ENCODE assay signal across 21 mouse cellular contexts in the genomic region with DNA sequence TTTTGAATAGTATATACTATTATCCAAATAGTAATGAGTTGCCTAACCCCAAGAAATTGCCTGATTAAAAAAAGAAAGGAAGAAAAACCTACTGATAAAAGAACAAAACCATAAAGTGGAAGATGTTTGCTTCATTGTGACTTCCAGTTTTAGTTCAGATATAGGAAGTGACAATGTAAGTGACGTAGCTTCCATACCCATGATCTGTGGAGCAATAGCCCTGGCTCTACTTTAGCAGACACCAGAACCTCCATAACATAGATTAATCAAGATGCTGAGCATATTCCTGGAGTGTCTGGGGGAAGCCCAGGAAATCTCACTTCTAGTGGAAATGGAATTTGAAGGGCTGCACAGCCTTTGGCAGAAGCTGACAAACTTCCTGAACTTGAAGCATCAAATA.
DNase-seq lines count a peak whose midpoint lies in the region; ATAC-seq lines count a peak whose summit lies in the region.
"Had no signal": no experiment of that assay in that cellular context is flagged by ENCODE, and none has a peak within 500 bp of the region (broad histone marks: within the 10 kb centered on the region; RNA-seq: fewer than 3 reads in every experiment).

No protein-coding gene starts in this region.

- peak; percentile 39; the same call in 1 of the 2 replicates for ATAC-seq in common myeloid progenitor, adult 5-6 weeks (replicated peaks; ENCODE audit: low read depth, poor library complexity, severe bottlenecking)
- ATAC-seq in megakaryocyte, adult 5-6 weeks (ENCODE audit: poor library complexity, severe bottlenecking) = peak; percentile 56
- ATAC-seq: activated CD4-positive, CD25-positive, alpha-beta regulatory T cell, adult 4 months; CD4-positive, CD25-positive, alpha-beta regulatory T cell, adult 4 months; forebrain, embryonic 13.5 days; forebrain, embryonic 15.5 days; forebrain, postnatal 0 days; Patski had no signal

- DNase-seq in frontal cortex, adult 2 months (ENCODE audit: extremely low spot score in 1 of 2, low spot score in 1 of 2) = no peak
- no peak for DNase-seq in spleen, adult 12 weeks (ENCODE audit: low spot score)
- no peak for DNase-seq in left cerebral cortex, postnatal 10 days (ENCODE audit: extremely low spot score in 1 of 2, low spot score in 2 of 2)
- DNase-seq: adrenal gland, adult 8-10 months; adrenal gland, postnatal 14 days; adrenal gland, postnatal 36 days; B cell, adult 2 months; cerebellum, adult 11-12 months; cerebellum, adult 2 months; cerebellum, adult 9-10 months; cerebellum, postnatal 10 days; cerebellum, postnatal 25 days; embryo, embryonic 11 days; forebrain, postnatal 0 days had no signal

- intact Hi-C loops in left cerebral cortex, postnatal 10 days (cut with DNase I) = no loop called here
